Mouse (Mus musculus): Measurements from ENCODE around the gene Tmc6.

Gene Tmc6

DNA sequence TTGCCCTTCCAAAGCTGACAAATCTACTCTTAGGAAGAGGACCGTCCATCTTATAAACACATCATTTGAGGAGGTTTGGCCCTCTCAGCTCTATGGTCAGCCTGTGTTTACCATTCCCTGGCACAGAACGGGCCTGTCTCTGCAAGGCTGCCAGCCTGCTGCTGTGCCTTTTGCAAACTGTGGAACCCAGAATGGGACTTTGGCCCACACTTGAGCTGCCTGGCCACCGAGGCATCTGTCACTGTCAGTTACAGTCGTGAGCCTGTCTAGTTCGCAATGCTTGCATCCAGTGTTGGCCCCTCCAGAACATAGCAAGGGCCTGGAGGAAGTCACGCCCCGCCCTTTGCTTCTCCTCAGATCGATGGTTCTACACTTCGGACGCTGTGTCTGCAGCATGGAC is 22.7 kb downstream of the Tmc6 start:
- no peak for DNase-seq (ENCODE audit: low read depth, low spot score)

GRCm38 (mm10) chr11:117755891-117756290 is 26.1 kb downstream of the Tmc6 start:
- no peak for DNase-seq (ENCODE audit: low read depth, low spot score)

DNA sequence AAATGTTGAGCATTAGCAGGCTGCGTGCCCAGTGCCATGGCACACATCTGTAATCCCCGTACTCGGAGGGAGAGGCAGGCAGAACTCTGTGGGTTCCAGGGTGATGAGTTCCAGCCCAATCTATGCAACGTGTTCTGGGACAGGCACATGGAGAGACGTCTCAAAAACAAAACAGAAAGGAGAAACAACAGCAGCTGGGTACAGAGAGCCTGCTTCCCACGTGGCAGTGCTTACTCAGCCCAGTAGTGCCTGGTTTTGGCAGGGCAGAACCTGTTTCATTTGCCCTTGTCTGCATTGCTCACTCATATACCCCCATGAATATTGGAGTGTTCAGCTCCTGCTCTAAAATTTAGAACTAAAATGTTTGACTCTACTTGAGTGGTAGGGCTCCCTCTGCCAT is 30.5 kb downstream of the Tmc6 start:
- DNase-seq (ENCODE audit: low read depth, low spot score), result no peak

- peak; percentile 70 for DNase-seq (ENCODE audit: low read depth, low spot score)
Measured at GRCm38 (mm10) chr11:117749414-117749813, 32.6 kb downstream of the Tmc6 start.

- DNase-seq (ENCODE audit: low read depth, low spot score), result no peak
Measured at GRCm38 (mm10) chr11:117748628-117749027, 33.4 kb downstream of the Tmc6 start.

DNA sequence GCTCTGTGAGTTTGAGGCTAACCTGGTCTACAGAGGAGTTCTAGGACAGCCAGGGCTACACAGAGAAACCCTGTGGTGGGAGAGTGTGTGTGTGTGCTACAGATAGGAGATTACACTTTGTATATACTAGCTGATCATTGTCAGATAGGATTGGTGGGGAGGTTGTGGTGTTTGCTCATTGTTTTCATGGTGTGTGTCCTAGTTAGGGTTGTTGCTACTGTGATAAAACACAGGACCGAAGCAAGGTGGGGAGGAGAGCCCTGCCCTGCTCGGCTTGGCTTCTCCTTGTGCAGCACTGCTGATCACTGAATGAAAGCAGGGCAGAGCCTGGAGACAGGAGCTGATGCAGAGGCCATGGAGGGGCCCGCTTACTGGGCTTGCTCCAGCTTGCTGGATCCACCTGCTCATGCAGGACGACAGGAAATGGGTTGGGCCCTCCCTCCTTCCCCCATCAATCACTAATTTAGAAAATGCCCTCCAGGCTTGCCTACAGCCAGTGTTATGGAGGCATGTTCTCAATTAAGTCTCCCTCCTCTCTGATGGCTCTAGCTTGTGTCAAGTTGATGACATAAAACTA is 38.5 kb downstream of the Tmc6 start:
- no peak for DNase-seq (ENCODE audit: low read depth, low spot score)

GRCm38 (mm10) chr11:117742715-117743114 is 39.3 kb downstream of the Tmc6 start:
- DNase-seq (ENCODE audit: low read depth, low spot score), result no peak

GRCm38 (mm10) chr11:117742243-117742642 is 39.8 kb downstream of the Tmc6 start:
- DNase-seq (ENCODE audit: low read depth, low spot score), result no peak

DNA sequence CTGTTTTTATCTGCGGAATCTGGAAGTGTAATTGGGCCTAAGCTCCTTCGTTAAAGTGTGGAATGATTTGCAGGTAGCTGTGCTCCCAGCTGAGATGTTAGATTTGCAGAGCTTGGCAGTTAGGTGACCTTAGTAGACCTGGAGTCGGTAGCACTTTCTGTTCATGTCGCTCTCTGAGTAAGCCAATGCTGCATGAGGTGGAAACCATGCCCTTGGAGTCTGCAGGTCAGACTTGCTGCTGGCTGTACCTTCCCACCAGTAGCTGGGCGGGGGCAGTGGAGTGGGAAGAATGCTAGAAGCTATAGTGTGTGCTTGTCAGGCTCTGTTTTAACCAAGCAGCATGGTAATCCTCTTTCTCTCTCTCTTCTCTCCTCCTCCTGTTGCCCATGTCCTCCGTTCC is 40.9 kb downstream of the Tmc6 start:
- no peak for DNase-seq (ENCODE audit: low read depth, low spot score)

DNA sequence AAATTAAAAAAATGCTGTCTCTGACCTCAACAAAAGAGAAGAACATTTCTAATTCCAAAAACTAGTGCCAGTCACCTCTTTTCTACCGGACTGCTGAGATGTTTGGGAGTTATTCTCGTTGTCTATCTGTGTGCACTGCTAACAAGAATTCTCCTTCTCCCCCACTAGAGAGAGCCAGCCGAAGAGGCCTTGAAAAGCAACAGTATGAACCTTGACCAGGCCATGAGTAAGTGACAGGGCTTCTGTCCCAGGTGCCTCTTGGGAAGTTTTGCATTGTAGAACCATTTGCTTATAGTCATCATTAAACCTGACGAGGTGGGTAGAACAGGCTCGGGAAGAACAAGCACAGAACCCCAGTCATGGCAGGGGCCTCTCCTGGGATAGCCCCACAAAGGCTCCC is 43.9 kb downstream of the Tmc6 start:
- no peak for DNase-seq (ENCODE audit: low read depth, low spot score)

- DNase-seq (ENCODE audit: low read depth, low spot score), result no peak
Measured at GRCm38 (mm10) chr11:117736037-117736689, 45.8 kb downstream of the Tmc6 start.

GRCm38 (mm10) chr11:117731470-117731869 is 50.5 kb downstream of the Tmc6 start:
- DNase-seq (ENCODE audit: low read depth, low spot score), result no peak

- no peak for DNase-seq (ENCODE audit: low read depth, low spot score)
Measured at GRCm38 (mm10) chr11:117730490-117730838, 51.5 kb downstream of the Tmc6 start.

DNA sequence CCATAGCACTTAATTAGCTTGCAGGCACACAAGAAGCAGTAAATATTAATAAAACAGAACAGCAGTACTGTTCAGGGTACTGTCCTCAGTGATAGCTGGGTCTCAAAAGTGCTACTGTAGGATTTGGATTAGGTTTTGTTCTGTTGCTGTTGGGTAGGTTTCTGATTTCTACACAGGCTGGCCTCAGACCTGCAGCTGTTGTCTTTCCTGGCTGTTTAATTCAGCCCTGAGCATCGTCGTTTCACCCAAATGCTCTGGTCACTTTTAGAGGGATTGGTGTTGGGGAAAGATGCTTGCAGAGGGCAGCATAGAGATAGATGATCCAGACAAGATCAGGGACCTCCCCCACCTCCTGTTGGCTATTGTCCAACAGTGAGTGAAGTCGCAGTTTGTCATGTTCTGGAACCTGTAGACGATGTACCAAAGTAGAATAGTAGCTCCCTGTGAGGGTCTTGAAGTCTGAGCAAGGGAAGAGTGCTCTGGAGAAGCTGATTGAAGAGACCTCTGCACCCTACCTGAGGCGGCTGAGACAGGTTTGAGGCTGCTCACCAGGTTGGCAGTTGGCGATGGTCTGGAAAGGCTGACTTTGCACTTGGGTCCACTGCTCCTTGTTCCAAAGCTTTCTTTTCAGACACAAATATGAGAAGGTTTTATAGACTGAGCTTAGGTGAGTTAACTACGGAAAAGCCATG is 52.1 kb downstream of the Tmc6 start:
- no peak for DNase-seq (ENCODE audit: low read depth, low spot score)

GRCm38 (mm10) chr11:117729341-117729740 is 52.7 kb downstream of the Tmc6 start:
- DNase-seq (ENCODE audit: low read depth, low spot score), result no peak

DNA sequence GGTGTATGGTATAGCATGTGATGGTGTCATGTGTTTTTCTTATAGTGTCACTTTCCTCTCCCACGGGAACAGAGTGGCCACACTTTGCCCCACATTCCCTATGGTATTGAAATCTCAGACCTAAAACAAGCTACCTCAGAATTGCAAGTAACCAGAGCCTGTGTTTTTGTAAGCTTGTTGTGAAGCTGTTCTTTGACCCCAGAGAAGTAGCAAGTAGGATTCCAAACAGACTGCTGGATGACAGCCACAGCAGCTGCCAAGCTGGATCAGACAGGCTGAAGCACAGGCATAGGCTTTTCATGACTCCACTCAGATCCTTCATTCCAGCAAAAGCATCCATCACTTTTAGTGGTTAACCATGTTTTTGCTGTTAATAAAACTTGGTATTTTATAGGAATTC is 53.2 kb downstream of the Tmc6 start:
- no peak for DNase-seq (ENCODE audit: low read depth, low spot score)

- DNase-seq (ENCODE audit: low read depth, low spot score), result no peak
Measured at GRCm38 (mm10) chr11:117728245-117728644, 53.8 kb downstream of the Tmc6 start.

DNA sequence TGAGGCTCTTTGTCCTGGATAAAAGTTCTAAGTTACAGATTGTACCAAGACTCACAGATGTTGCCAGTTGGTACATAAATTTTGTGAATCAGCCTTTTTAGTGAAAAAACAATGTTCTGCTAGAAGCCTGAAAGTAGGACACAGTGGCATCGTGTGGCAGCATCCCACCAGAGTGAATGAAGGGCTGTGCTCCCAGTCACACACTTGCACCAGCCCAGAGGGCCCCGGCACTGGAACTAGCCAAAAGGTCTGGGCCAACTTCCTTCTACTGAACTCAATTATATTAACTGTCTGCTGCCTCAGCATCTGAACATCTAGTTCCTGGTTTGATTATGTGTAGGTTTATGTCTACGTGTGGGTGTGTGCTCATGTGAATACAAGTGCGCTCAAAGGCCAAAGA is 55.0 kb downstream of the Tmc6 start:
- DNase-seq (ENCODE audit: low read depth, low spot score), result no peak

DNA sequence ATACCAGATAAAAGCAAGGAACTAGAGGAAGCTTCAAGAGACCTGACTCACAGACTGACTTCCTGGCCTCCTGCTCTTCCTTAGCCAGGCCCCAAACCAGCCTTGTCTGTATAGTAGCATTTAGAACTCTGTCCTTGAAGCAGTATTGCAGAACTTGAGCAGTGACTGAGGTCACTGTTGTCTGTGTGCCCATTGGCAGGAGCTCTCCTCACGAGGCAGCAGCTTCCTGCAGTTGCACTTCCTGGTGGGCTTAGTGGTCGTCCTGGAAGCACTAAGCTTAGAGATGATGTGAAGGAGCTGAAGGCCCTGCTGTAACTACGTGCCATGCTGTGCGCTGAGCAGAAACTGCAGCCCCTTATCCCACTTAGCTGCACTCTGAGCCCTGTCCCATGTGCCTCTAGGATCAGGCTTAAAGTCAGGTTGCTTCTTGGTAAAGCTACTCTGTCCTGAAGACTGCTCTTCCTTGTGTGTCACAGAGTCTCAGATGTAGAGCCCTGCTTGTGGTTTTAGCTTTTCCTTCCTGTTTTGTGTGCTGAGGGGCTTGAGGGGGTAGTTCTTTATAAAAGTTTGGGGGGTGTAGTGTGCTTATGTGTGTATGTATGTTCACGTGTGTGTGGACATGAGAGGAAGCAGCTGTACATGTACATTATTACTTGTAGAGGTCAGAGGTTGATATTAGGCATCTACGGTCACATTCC is 57.2 kb downstream of the Tmc6 start:
- DNase-seq (ENCODE audit: low read depth, low spot score), result no peak

GRCm38 (mm10) chr11:117718838-117719237 is 63.2 kb downstream of the Tmc6 start:
- no peak for DNase-seq (ENCODE audit: low read depth, low spot score)
